Mouse (Mus musculus) limb, embryonic 10.5 days (tissue): ENCODE measurements around the gene Chd6. TPM values are rescaled to one million over a fixed set of nuclear protein-coding genes. Genes with fewer than 3 reads are reported as not detected.

Experiments
- DNase-seq: peaks from one replicate; pipeline ENCODE4 v3.0.0-alpha.2; 2017; ENCODE audit warnings: low spot score
- H3K27ac ChIP-seq: fragments of 300-500 bp; sonication (generic); 2 replicates; pipeline ENCODE4 v1.5.1; 2016; ENCODE audit warnings: mild to moderate bottlenecking
- H3K27me3 ChIP-seq: fragments of 300-500 bp; sonication (generic); 2 replicates; pipeline ENCODE4 v1.6.1; 2016; ENCODE audit warnings: low read depth, mild to moderate bottlenecking; ENCODE audit not compliant: poor library complexity, severe bottlenecking
- H3K36me3 ChIP-seq: fragments of 300-500 bp; sonication (generic); 2 replicates; pipeline ENCODE4 v1.6.1; 2016; ENCODE audit warnings: mild to moderate bottlenecking, moderate library complexity
- H3K4me1 ChIP-seq: fragments of 300-500 bp; sonication (generic); 2 replicates; pipeline ENCODE4 v1.6.1; 2016
- H3K4me3 ChIP-seq: fragments of 300-500 bp; sonication (generic); 2 replicates; pipeline ENCODE4 v1.5.1; 2016; ENCODE audit warnings: mild to moderate bottlenecking, moderate library complexity
- H3K9me3 ChIP-seq: fragments of 300-500 bp; sonication (generic); replicated peaks from 2 replicates; pipeline ENCODE4 v1.6.1; 2016; ENCODE audit warnings: mild to moderate bottlenecking
- WGBS: fragments of 180-500 bp; shearing (Covaris S2); methylation state at CpG from one replicate; pipeline ENCODE4 v1.1.7; 2016; 5-methylcytosine and 5-hydroxymethylcytosine counted together
- polyA plus RNA-seq: library from polyadenylated mRNA; unstranded; fragments of >200 nt; fragmentation: Nextera tagmentation; extraction: Ambion mirVana; gene quantifications from 2 replicates; pipeline ENCODE4 v1.2.1, GENCODE M21; 2016

Chd6 gene
- polyA plus RNA-seq, 1 experiment from 2014 or later: 34.6 TPM

DNA sequence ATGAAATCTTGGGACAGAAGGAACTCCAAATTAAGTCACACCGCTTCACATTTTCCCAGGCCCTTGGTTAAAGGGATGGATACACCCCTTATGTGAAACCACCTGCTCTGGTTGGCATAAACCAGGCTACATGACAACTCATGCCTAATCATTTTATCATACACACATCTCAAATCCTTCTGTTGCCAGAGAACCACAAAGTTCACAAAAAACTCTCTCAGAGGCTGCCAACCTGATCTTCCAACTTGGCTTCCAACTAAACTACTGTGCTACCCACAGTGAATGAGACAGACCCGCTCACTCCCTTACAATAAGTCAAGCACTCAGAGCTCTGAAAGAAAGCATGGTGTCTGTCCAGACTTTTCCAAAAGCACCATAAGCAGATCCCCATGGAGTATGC is 1.6 kb downstream of the Chd6 start:
- no peaks in the 10 kb centered on the region; the same call in 1 of the 2 replicates for H3K27me3 ChIP-seq
- 91% methylated on average over 2 of the region's 2 CpGs for WGBS
- peaks cover 7% of the 10 kb centered on the region for H3K36me3 ChIP-seq
- no peak overlapping the region for H3K27ac ChIP-seq
- H3K9me3 ChIP-seq: no peaks in the 10 kb centered on the region
- H3K4me1 ChIP-seq: peaks cover 19% of the 10 kb centered on the region
- no peak for DNase-seq
- H3K4me3 ChIP-seq: peak overlapping the region; percentile 95

- no peaks in the 10 kb centered on the region for H3K9me3 ChIP-seq
- peaks cover 7% of the 10 kb centered on the region for H3K36me3 ChIP-seq
Measured at GRCm38 (mm10) chr2:161103769-161104168, 5.1 kb downstream of the Chd6 start.

DNA sequence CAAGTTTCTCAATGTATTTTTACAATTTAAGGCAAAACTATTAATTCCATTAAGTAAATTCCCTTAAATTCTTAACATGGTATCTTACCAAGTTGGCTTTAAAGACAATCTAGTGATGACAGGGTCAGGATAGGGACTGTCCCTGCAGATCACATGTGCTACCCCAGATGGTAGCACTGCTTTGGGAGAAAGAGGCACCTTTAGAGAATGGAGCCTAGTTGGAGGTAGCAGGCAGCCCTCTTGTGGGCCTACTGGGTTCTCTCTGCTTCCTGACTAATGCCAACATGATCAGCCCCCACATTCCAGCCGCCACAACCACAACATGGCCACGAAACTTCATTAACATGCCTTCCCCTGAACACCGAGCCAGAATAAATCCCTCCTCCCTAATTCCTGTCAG is 6.8 kb downstream of the Chd6 start:
- Histone ChIP-seq H3K4me3 (no peak overlapping the region), H3K27ac (no peak overlapping the region), H3K27me3 (no peaks in the 10 kb centered on the region), H3K4me1 (peaks cover 3% of the 10 kb centered on the region), H3K36me3 (peaks cover 7% of the 10 kb centered on the region), H3K9me3 (no peaks in the 10 kb centered on the region)
- WGBS: 65% methylated on average over 3 of the region's 3 CpGs
- DNase-seq: no peak

More at GRCm38 (mm10) chr2:161103769-161104168, 5.1 kb downstream of the Chd6 start:
- H3K27me3 ChIP-seq: no peaks in the 10 kb centered on the region
- no peak for DNase-seq
- peaks cover 12% of the 10 kb centered on the region for H3K4me1 ChIP-seq
- H3K4me3 ChIP-seq: no peak overlapping the region
- H3K27ac ChIP-seq: no peak overlapping the region
- 83% methylated on average over 5 of the region's 5 CpGs for WGBS

GRCm38 (mm10) chr2:161097746-161098145 is 11.1 kb downstream of the Chd6 start:
- WGBS: 91% methylated on average over 5 of the region's 5 CpGs
- H3K9me3 ChIP-seq: no peaks in the 10 kb centered on the region
- H3K27ac ChIP-seq: no peak overlapping the region
- H3K36me3 ChIP-seq: no peaks in the 10 kb centered on the region; the same call in 1 of the 2 replicates
- no peaks in the 10 kb centered on the region for H3K27me3 ChIP-seq
- DNase-seq: no peak
- H3K4me1 ChIP-seq: no peaks in the 10 kb centered on the region
- no peak overlapping the region for H3K4me3 ChIP-seq

DNA sequence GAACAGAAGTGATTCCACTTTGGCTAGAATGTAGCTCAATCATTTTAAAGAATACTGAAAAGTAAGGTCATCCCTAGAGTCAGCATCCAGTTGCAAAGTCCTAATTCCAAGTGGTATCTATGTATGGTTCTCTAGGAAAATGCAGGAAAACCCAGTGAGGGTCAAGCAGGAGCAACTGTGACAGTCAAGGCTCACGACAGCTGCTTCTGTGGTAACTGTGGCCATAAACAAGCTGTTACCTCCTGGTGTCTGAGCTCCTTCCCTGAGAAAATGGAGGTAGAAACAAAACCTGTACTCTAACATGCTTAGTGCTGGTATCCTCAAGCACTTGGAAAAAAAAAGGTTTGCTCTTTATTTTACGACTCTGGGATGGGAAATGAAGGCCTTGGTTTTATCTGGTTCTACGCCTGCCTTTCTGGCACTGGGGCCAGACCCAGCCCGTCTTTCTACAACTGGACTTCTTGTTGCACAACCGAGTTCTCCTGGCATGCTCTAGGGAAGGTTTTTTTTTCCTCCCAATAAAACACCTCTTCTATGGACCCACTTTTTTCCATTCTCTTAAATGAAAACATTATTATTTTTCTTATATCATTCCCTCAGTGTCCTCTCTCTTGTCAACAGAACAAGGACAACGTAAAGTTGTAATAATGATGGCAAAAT is 18.0 kb downstream of the Chd6 start:
- no peak for DNase-seq
- Histone ChIP-seq H3K27me3 (no peaks in the 10 kb centered on the region), H3K36me3 (peaks cover 14% of the 10 kb centered on the region), H3K27ac (no peak overlapping the region), H3K4me1 (no peaks in the 10 kb centered on the region), H3K9me3 (no peaks in the 10 kb centered on the region), H3K4me3 (no peak overlapping the region)
- WGBS: 86% methylated on average over 6 of the region's 6 CpGs

DNA sequence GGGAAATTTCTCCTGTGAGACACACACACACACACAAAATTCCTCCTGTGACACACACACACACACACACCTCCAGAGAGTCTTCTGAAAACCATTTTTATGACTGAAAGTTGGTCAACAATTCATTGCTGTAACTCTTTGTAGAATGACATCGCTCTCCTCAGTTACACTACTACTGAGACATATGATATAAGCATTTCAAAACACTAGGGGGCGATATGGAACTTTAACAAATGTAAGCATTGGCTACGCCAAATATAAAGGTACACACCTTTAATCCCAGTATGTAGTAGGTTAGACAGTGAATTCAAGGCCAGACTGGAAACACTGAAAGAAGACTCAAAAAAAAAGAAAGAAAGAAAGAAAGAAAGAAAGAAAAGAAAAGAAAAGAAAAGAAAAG is 18.7 kb downstream of the Chd6 start:
- DNase-seq: no peak

GRCm38 (mm10) chr2:161078590-161078989 is 30.3 kb downstream of the Chd6 start:
- H3K4me3 ChIP-seq: no peak overlapping the region
- no peaks in the 10 kb centered on the region for H3K4me1 ChIP-seq
- no peaks in the 10 kb centered on the region for H3K9me3 ChIP-seq
- H3K27ac ChIP-seq: no peak overlapping the region
- H3K36me3 ChIP-seq: peaks cover 8% of the 10 kb centered on the region
- 93% methylated on average over 2 of the region's 2 CpGs for WGBS
- H3K27me3 ChIP-seq: no peaks in the 10 kb centered on the region
- DNase-seq: no peak

More for the DNA sequence above, 18.7 kb downstream of the Chd6 start:
- H3K27ac ChIP-seq: no peak overlapping the region
- WGBS: 61% methylated on average over 3 of the region's 3 CpGs
- no peaks in the 10 kb centered on the region for H3K27me3 ChIP-seq
- H3K4me1 ChIP-seq: peaks cover 5% of the 10 kb centered on the region; the same call in 1 of the 2 replicates
- no peaks in the 10 kb centered on the region for H3K9me3 ChIP-seq
- H3K36me3 ChIP-seq: peaks cover 14% of the 10 kb centered on the region
- no peak overlapping the region for H3K4me3 ChIP-seq

GRCm38 (mm10) chr2:161076262-161076661 is 32.6 kb downstream of the Chd6 start:
- no peaks in the 10 kb centered on the region for H3K9me3 ChIP-seq
- peaks cover 8% of the 10 kb centered on the region for H3K36me3 ChIP-seq
- H3K4me3 ChIP-seq: no peak overlapping the region
- 90% methylated on average over 4 of the region's 4 CpGs for WGBS
- H3K27me3 ChIP-seq: no peaks in the 10 kb centered on the region
- no peak for DNase-seq
- H3K4me1 ChIP-seq: no peaks in the 10 kb centered on the region
- no peak overlapping the region for H3K27ac ChIP-seq

- Histone ChIP-seq H3K27ac (no peak overlapping the region), H3K36me3 (peaks cover 8% of the 10 kb centered on the region), H3K4me3 (no peak overlapping the region), H3K27me3 (no peaks in the 10 kb centered on the region), H3K9me3 (no peaks in the 10 kb centered on the region), H3K4me1 (no peaks in the 10 kb centered on the region)
- 88% methylated on average over 5 of the region's 5 CpGs for WGBS
- DNase-seq: no peak
Measured at GRCm38 (mm10) chr2:161075553-161075952, 33.3 kb downstream of the Chd6 start.

DNA sequence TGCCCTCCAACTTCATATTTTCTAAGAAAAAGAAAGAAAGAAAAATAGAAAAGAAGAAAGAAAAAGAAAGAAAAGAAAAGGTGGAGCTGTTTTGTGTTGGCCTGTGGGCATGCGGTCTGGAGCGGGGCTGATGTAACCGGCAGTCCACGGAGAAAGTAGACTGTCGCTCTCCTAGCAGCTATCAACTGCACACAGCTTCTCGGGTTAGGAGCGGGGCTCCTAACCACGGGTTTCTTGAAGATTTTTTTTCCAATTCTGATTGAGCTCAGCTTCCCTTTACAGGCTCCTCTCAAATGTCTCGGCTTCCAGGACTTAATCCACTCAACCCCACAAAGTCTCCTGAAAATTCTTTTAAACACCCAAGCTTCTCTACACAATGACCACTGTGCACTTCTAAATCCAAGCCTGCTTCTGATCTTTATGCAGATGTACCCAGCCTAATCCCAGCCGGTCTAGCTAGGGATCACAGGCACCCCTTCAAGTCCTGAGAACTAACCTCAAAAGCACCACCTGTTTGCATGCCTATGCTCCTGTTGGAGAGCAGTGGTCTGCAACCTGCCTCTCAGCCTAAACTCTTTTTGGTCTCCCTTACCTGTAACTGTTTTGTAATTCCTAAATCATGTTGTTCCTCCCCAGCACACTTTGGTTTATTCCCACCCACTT is 42.6 kb downstream of the Chd6 start:
- DNase-seq: no peak
- 79% methylated on average over 10 of the region's 10 CpGs for WGBS
- no peak overlapping the region for H3K27ac ChIP-seq
- H3K4me1 ChIP-seq: no peaks in the 10 kb centered on the region
- no peaks in the 10 kb centered on the region for H3K9me3 ChIP-seq
- no peak overlapping the region for H3K4me3 ChIP-seq
- H3K36me3 ChIP-seq: peaks cover 11% of the 10 kb centered on the region
- no peaks in the 10 kb centered on the region for H3K27me3 ChIP-seq

- H3K4me1 ChIP-seq: no peaks in the 10 kb centered on the region
- 93% methylated on average over 2 of the region's 2 CpGs for WGBS
- no peak for DNase-seq
Measured at GRCm38 (mm10) chr2:161065594-161065993, 43.3 kb downstream of the Chd6 start.

DNA sequence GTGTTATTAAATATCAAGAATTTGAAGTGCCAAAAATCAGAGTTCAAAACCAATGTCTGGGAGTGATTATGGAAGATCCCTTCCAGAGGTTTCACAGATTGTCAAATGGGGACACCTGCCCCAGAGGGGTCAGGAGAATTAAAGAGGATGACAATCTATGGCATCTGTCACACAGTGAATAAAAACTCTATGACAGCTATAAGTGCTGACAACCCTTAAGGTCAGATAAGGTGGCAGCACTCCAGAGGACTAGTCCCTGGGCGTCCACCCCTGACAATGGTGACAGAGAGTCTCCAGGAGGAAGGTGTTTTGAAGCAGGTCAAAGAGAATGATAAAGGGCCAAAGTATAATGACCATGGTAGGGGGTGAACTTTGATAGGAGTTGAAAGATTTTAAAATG is 44.0 kb downstream of the Chd6 start:
- no peaks in the 10 kb centered on the region for H3K4me1 ChIP-seq
- no peaks in the 10 kb centered on the region for H3K27me3 ChIP-seq
- WGBS: 69% methylated on average over 1 of the region's 1 CpGs
- no peak overlapping the region for H3K27ac ChIP-seq
- H3K4me3 ChIP-seq: no peak overlapping the region
- DNase-seq: no peak
- peaks cover 11% of the 10 kb centered on the region for H3K36me3 ChIP-seq
- H3K9me3 ChIP-seq: no peaks in the 10 kb centered on the region

More at GRCm38 (mm10) chr2:161065594-161065993, 43.3 kb downstream of the Chd6 start:
- Histone ChIP-seq H3K9me3 (no peaks in the 10 kb centered on the region), H3K27ac (no peak overlapping the region), H3K36me3 (peaks cover 11% of the 10 kb centered on the region), H3K27me3 (no peaks in the 10 kb centered on the region), H3K4me3 (no peak overlapping the region)

- Histone ChIP-seq H3K27ac (no peak overlapping the region), H3K27me3 (no peaks in the 10 kb centered on the region), H3K4me1 (no peaks in the 10 kb centered on the region; the same call in 1 of the 2 replicates), H3K36me3 (peaks cover 20% of the 10 kb centered on the region), H3K4me3 (no peak overlapping the region), H3K9me3 (no peaks in the 10 kb centered on the region)
- no peak for DNase-seq
- WGBS: 93% methylated on average over 4 of the region's 4 CpGs
Measured at GRCm38 (mm10) chr2:161058841-161059240, 50.0 kb downstream of the Chd6 start.
